Mouse (Mus musculus): ENCODE measurements around the gene Slc16a14.

- TF ChIP-seq GATA1 (IDR thresholded peaks at IDR 0.05; ENCODE audit: borderline replicate concordance, low read length) (no peak), FLI1 (IDR thresholded peaks at IDR 0.05; ENCODE audit: low read length) (no peak)
These were observed 49.8 kb downstream of the Slc16a14 start for GRCm38 (mm10) chr1:84885174-84885573.
